Mouse (Mus musculus): Measurements from ENCODE around the gene Ugt1a8. TPM values are rescaled to one million over a fixed set of nuclear protein-coding genes. Genes with fewer than 3 reads are reported as not detected.
"Not testable (repeated sequence)": the region's sequence is repeated elsewhere in the genome, so short reads cannot be mapped to it uniquely, and the experiment has no call there.

Gene Ugt1a8
- total and polyA plus RNA-seq, 2 experiments from 2014 or later, result not detected

GRCm38 (mm10) chr1:88105656-88106055, 18.0 kb downstream of the Ugt1a8 start:
- H3K4me2 ChIP-seq (ENCODE audit: low read depth, low read length), result no peak overlapping the region
- H3K27ac ChIP-seq, result no peak overlapping the region
- no peak for DNase-seq (ENCODE audit: low spot score)
- no peaks in the 10 kb centered on the region for H3K9me3 ChIP-seq (ENCODE audit: low read length)
- ATAC-seq, result no peak
- H3K9ac ChIP-seq (replicated peaks; ENCODE audit: low read length), result no peak overlapping the region
- H3K36me3 ChIP-seq (ENCODE audit: insufficient read depth, low read length), result no peaks in the 10 kb centered on the region
- H3K4me1 ChIP-seq (ENCODE audit: insufficient read depth, low read length), result no peaks in the 10 kb centered on the region
- 55% methylated on average over 2 of the region's 2 CpGs for WGBS
- H3K4me3 ChIP-seq (ENCODE audit: low read length), result no peak overlapping the region
- no peaks in the 10 kb centered on the region for H3K27me3 ChIP-seq (ENCODE audit: insufficient read depth, low read length)
- TF ChIP-seq CTCF (IDR thresholded peaks at IDR 0.05; ENCODE audit: low read depth), result no peak

GRCm38 (mm10) chr1:88109027-88109557, 21.5 kb downstream of the Ugt1a8 start:
- not testable (repeated sequence) for H3K36me3 ChIP-seq (ENCODE audit: insufficient read depth, low read length); H3K9ac ChIP-seq (replicated peaks; ENCODE audit: low read length); H3K4me3 ChIP-seq (ENCODE audit: low read length); DNase-seq (ENCODE audit: low spot score); ATAC-seq; H3K4me2 ChIP-seq (ENCODE audit: low read depth, low read length); H3K4me1 ChIP-seq (ENCODE audit: insufficient read depth, low read length); H3K27ac ChIP-seq; H3K27me3 ChIP-seq (ENCODE audit: insufficient read depth, low read length); H3K9me3 ChIP-seq (ENCODE audit: low read length)
- WGBS, result 66% methylated on average over 2 of the region's 2 CpGs

- H3K4me3 ChIP-seq (ENCODE audit: low read length); H3K9ac ChIP-seq (replicated peaks; ENCODE audit: low read length); H3K27ac ChIP-seq; H3K4me1 ChIP-seq (ENCODE audit: insufficient read depth, low read length); H3K27me3 ChIP-seq (ENCODE audit: insufficient read depth, low read length); H3K4me2 ChIP-seq (ENCODE audit: low read depth, low read length); DNase-seq (ENCODE audit: low spot score); ATAC-seq; H3K9me3 ChIP-seq (ENCODE audit: low read length); H3K36me3 ChIP-seq (ENCODE audit: insufficient read depth, low read length): not testable (repeated sequence)
- 76% methylated on average over 2 of the region's 2 CpGs for WGBS
Measured at GRCm38 (mm10) chr1:88109604-88110003, 22.0 kb downstream of the Ugt1a8 start.

GRCm38 (mm10) chr1:88112769-88113168, 25.2 kb downstream of the Ugt1a8 start:
- not testable (repeated sequence) for H3K27me3 ChIP-seq (ENCODE audit: insufficient read depth, low read length); H3K36me3 ChIP-seq (ENCODE audit: insufficient read depth, low read length); ATAC-seq; H3K4me3 ChIP-seq (ENCODE audit: low read length); H3K4me2 ChIP-seq (ENCODE audit: low read depth, low read length); H3K4me1 ChIP-seq (ENCODE audit: insufficient read depth, low read length); H3K27ac ChIP-seq; H3K9ac ChIP-seq (replicated peaks; ENCODE audit: low read length); DNase-seq (ENCODE audit: low spot score); H3K9me3 ChIP-seq (ENCODE audit: low read length)
- WGBS, result 95% methylated on average over 6 of the region's 6 CpGs

- 19% methylated on average over 4 of the region's 4 CpGs for WGBS
- not testable (repeated sequence) for H3K27me3 ChIP-seq (ENCODE audit: insufficient read depth, low read length); ATAC-seq; DNase-seq (ENCODE audit: low spot score); H3K4me2 ChIP-seq (ENCODE audit: low read depth, low read length); H3K9ac ChIP-seq (replicated peaks; ENCODE audit: low read length); H3K36me3 ChIP-seq (ENCODE audit: insufficient read depth, low read length); H3K4me3 ChIP-seq (ENCODE audit: low read length); H3K27ac ChIP-seq; H3K4me1 ChIP-seq (ENCODE audit: insufficient read depth, low read length); H3K9me3 ChIP-seq (ENCODE audit: low read length)
- peak; percentile 33; the same call in 1 of the 2 replicates for TF ChIP-seq CTCF (IDR thresholded peaks at IDR 0.05; ENCODE audit: low read depth)
Measured at GRCm38 (mm10) chr1:88120550-88120949, 32.9 kb downstream of the Ugt1a8 start.

GRCm38 (mm10) chr1:88121521-88121920, 33.9 kb downstream of the Ugt1a8 start:
- H3K4me1 ChIP-seq (ENCODE audit: insufficient read depth, low read length); H3K27ac ChIP-seq; H3K4me3 ChIP-seq (ENCODE audit: low read length); H3K4me2 ChIP-seq (ENCODE audit: low read depth, low read length); H3K36me3 ChIP-seq (ENCODE audit: insufficient read depth, low read length); H3K9ac ChIP-seq (replicated peaks; ENCODE audit: low read length); ATAC-seq; H3K27me3 ChIP-seq (ENCODE audit: insufficient read depth, low read length); H3K9me3 ChIP-seq (ENCODE audit: low read length): not testable (repeated sequence)
- WGBS, result no CpG with 5 or more reads among the region's 1 CpGs
- TF ChIP-seq CTCF (IDR thresholded peaks at IDR 0.05; ENCODE audit: low read depth), result peak; percentile 43; the same call in 1 of the 2 replicates
- DNase-seq (ENCODE audit: low spot score), result peak; percentile 3

- H3K4me2 ChIP-seq (ENCODE audit: low read depth, low read length); DNase-seq (ENCODE audit: low spot score): not testable (repeated sequence)
Measured at GRCm38 (mm10) chr1:88125827-88126360, 38.3 kb downstream of the Ugt1a8 start.

GRCm38 (mm10) chr1:88129091-88129490, 41.5 kb downstream of the Ugt1a8 start:
- H3K9me3 ChIP-seq (ENCODE audit: low read length); ATAC-seq; H3K4me1 ChIP-seq (ENCODE audit: insufficient read depth, low read length); H3K27ac ChIP-seq; H3K27me3 ChIP-seq (ENCODE audit: insufficient read depth, low read length); H3K4me3 ChIP-seq (ENCODE audit: low read length); H3K4me2 ChIP-seq (ENCODE audit: low read depth, low read length); DNase-seq (ENCODE audit: low spot score); H3K9ac ChIP-seq (replicated peaks; ENCODE audit: low read length); H3K36me3 ChIP-seq (ENCODE audit: insufficient read depth, low read length): not testable (repeated sequence)
- 88% methylated on average over 2 of the region's 2 CpGs for WGBS

More at GRCm38 (mm10) chr1:88125827-88126360, 38.3 kb downstream of the Ugt1a8 start:
- not testable (repeated sequence) for H3K9me3 ChIP-seq (ENCODE audit: low read length); H3K4me3 ChIP-seq (ENCODE audit: low read length); H3K9ac ChIP-seq (replicated peaks; ENCODE audit: low read length); ATAC-seq; H3K36me3 ChIP-seq (ENCODE audit: insufficient read depth, low read length); H3K27me3 ChIP-seq (ENCODE audit: insufficient read depth, low read length); H3K27ac ChIP-seq; H3K4me1 ChIP-seq (ENCODE audit: insufficient read depth, low read length)
- peak; percentile 40; the same call in 1 of the 2 replicates for TF ChIP-seq CTCF (IDR thresholded peaks at IDR 0.05; ENCODE audit: low read depth)
- 85% methylated on average over 4 of the region's 4 CpGs for WGBS

GRCm38 (mm10) chr1:88130223-88130622, 42.6 kb downstream of the Ugt1a8 start:
- H3K4me1 ChIP-seq (ENCODE audit: insufficient read depth, low read length); H3K4me2 ChIP-seq (ENCODE audit: low read depth, low read length); H3K9me3 ChIP-seq (ENCODE audit: low read length); DNase-seq (ENCODE audit: low spot score); H3K27me3 ChIP-seq (ENCODE audit: insufficient read depth, low read length); ATAC-seq; H3K27ac ChIP-seq; H3K36me3 ChIP-seq (ENCODE audit: insufficient read depth, low read length); H3K4me3 ChIP-seq (ENCODE audit: low read length); H3K9ac ChIP-seq (replicated peaks; ENCODE audit: low read length): not testable (repeated sequence)
- WGBS, result 81% methylated on average over 1 of the region's 1 CpGs

Measured in hindbrain, postnatal 0 days (tissue).